Mouse (Mus musculus) liver, adult 2 months (tissue): ENCODE data around the gene Dlgap1.

Source experiments
- CTCF ChIP-seq: fragments of 200-500 bp; IDR thresholded peaks from 2 replicates; pipeline ENCODE4 v1.5.1; 2011; ENCODE audit warnings: low read depth, low read length, control low read depth
- POLR2A ChIP-seq: fragments of 200-500 bp; IDR thresholded peaks from 2 replicates; pipeline ENCODE4 v1.6.1; 2011; ENCODE audit warnings: low read length, control low read depth; ENCODE audit not compliant: insufficient read depth; ENCODE audit errors: extremely low read depth

DNA sequence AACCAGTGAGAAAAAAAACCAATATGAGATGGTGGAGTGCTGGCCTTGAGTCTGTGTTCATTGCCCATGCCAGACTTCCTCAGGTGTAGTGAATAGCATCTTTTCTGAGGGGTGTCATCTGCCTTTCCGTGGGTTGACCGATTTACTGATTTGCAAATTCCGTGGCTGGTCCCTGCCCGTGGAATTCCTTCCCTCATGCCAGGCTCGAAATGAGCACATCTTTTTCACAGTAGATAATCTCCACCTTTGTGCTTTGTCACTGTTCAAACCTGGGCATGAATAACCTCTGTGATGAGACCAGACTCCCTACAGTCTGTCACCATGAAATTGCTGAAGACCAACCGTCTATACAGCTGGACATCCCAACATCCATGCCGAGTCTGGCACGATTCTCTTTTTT lies 493.4 kb downstream of the Dlgap1 start:
- no peak for TF ChIP-seq POLR2A
- TF ChIP-seq CTCF = no peak
